Comparison of ENCODE assay signal across 13 mouse cellular contexts in the genomic region with DNA sequence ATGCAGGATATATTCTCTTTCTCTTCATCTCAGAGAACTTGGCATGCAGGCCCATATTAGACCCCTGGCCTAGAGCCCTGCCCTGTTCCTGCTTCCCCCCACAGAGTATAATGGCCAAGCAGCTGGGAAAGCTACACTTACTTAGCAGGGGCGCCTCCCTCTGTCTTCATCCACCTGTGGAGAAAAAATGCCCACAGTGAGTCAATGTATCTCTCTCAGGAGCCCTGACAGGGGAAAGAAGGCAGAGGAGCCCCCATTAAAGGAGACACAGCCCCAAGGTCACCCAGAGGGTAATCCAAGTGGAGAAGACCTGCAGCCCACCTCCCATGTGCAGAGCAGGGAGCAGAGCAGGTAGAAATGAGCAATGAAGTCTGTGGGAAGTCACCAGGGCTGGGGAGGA.
A peak's percentile ranks its signal among the peaks of the same experiment; 100 is the strongest.
DNase-seq lines count a peak whose midpoint lies in the region; ATAC-seq lines count a peak whose summit lies in the region.
"Had no signal": no experiment of that assay in that cellular context is flagged by ENCODE, and none has a peak within 500 bp of the region (broad histone marks: within the 10 kb centered on the region; RNA-seq: fewer than 3 reads in every experiment).

No protein-coding gene starts in this region.

- 75% methylated on average over 1 of the region's 1 CpGs for WGBS in heart, embryonic 15.5 days

- no peak overlapping the region for H3K4me2 ChIP-seq in heart, embryonic 15.5 days
- H3K4me2 ChIP-seq: limb, embryonic 12.5 days; liver, embryonic 15.5 days; neural tube, embryonic 12.5 days had no signal

- peak overlapping the region; percentile 83 for H3K27ac ChIP-seq in heart, embryonic 15.5 days
- H3K27ac ChIP-seq: limb, embryonic 12.5 days; liver, embryonic 15.5 days; neural tube, embryonic 12.5 days had no signal

- H3K9ac ChIP-seq in heart, embryonic 15.5 days: no peak overlapping the region
- H3K9ac ChIP-seq: limb, embryonic 12.5 days; liver, embryonic 15.5 days; neural tube, embryonic 12.5 days had no signal

- H3K9me3 ChIP-seq in heart, embryonic 15.5 days (replicated peaks): no peaks in the 10 kb centered on the region
- H3K9me3 ChIP-seq: limb, embryonic 12.5 days; liver, embryonic 15.5 days; neural tube, embryonic 12.5 days had no signal

- peaks cover 90% of the 10 kb centered on the region for H3K4me1 ChIP-seq in heart, embryonic 15.5 days (replicated peaks)
- H3K4me1 ChIP-seq: liver, embryonic 15.5 days had no signal

- no peaks in the 10 kb centered on the region for H3K27me3 ChIP-seq in heart, embryonic 15.5 days
- H3K27me3 ChIP-seq: limb, embryonic 12.5 days; liver, embryonic 15.5 days; neural tube, embryonic 12.5 days had no signal

- no peak overlapping the region for H3K4me3 ChIP-seq in heart, embryonic 15.5 days
- H3K4me3 ChIP-seq: limb, embryonic 12.5 days; liver, embryonic 15.5 days; neural tube, embryonic 12.5 days had no signal

- H3K36me3 ChIP-seq in heart, embryonic 15.5 days: peaks cover 70% of the 10 kb centered on the region

- no peak for ATAC-seq in heart, embryonic 15.5 days (replicated peaks; ENCODE audit: insufficient number of reproducible peaks, insufficient read depth, low FRiP score, low read depth)
- ATAC-seq: inflammation-experienced regulatory T-cells, adult 6 months; midbrain, embryonic 16.5 days had no signal

- DNase-seq in adrenal gland, adult 8-10 months: peak; percentile 1
- DNase-seq in adrenal gland, postnatal 36 days: no peak
- DNase-seq in heart, adult 8-10 months (ENCODE audit: low spot score): no peak
- peak; percentile 15 to 26 for DNase-seq in right cerebral cortex, postnatal 10 days (ENCODE audit: low spot score in 2 of 2)
- DNase-seq in right cerebral cortex, postnatal 4 days: no peak
- DNase-seq in heart, postnatal 4 days: peak; percentile 5
- no peak for DNase-seq in yolk sac, embryonic 10.5 days (ENCODE audit: low spot score)

Comparison
In these comparisons a context has a peak if more than half of its experiments do, and no peak if none do; other contexts are left out.
1. DNase-seq: peak in adrenal gland, adult 8-10 months (single experiment), right cerebral cortex, postnatal 10 days (2 of 2) and heart, postnatal 4 days (single experiment); none in adrenal gland, postnatal 36 days (0 of 2), heart, adult 8-10 months (single experiment), right cerebral cortex, postnatal 4 days (single experiment) and yolk sac, embryonic 10.5 days (single experiment).